Mouse (Mus musculus) midbrain, postnatal 0 days (tissue): Measurements from ENCODE around the gene Asb8. TPM values are rescaled to one million over a fixed set of nuclear protein-coding genes. Genes with fewer than 3 reads are reported as not detected.

Experiments
- ATAC-seq: fragments of 200-750 bp; cut with Nextera tagmentation; 2 replicates; pipeline ENCODE4 v1.8.0; 2017; ENCODE audit warnings: moderate number of reproducible peaks, mild to moderate bottlenecking, moderate TSS enrichment, moderate library complexity; ENCODE audit not compliant: low FRiP score
- DNase-seq: peaks from one replicate; pipeline ENCODE4 v3.0.0-alpha.2; 2015; ENCODE audit warnings: low spot score
- H3K27ac ChIP-seq: fragments of 300-500 bp; sonication (generic); 2 replicates; pipeline ENCODE4 v1.5.1; 2014; ENCODE audit warnings: low read depth, mild to moderate bottlenecking, low read length, mixed read lengths
- H3K27me3 ChIP-seq: fragments of 300-500 bp; sonication (generic); 2 replicates; pipeline ENCODE4 v1.6.1; 2014; ENCODE audit warnings: low read length, control low read depth, mixed read lengths; ENCODE audit not compliant: insufficient read depth
- H3K36me3 ChIP-seq: fragments of 300-500 bp; sonication (generic); 2 replicates; pipeline ENCODE4 v1.6.1; 2014; ENCODE audit warnings: low read length, control low read depth, mixed read lengths; ENCODE audit not compliant: insufficient read depth
- H3K4me1 ChIP-seq: fragments of 300-500 bp; sonication (generic); 2 replicates; pipeline ENCODE4 v1.6.1; 2014; ENCODE audit warnings: mild to moderate bottlenecking, control low read depth, antibody characterized with exemption, low read length, mixed read lengths; ENCODE audit not compliant: insufficient read depth
- H3K4me2 ChIP-seq: fragments of 300-500 bp; sonication (generic); 2 replicates; pipeline ENCODE4 v1.6.1; 2014; ENCODE audit warnings: low read depth, mild to moderate bottlenecking, low read length, mixed read lengths; ENCODE audit not compliant: poor library complexity, severe bottlenecking
- H3K4me3 ChIP-seq: fragments of 300-500 bp; sonication (generic); 2 replicates; pipeline ENCODE4 v1.5.1; 2014; ENCODE audit warnings: low read depth, mild to moderate bottlenecking, low read length, moderate library complexity
- H3K9ac ChIP-seq: fragments of 300-500 bp; sonication (generic); replicated peaks from 2 replicates; pipeline ENCODE4 v1.6.1; 2014; ENCODE audit warnings: mild to moderate bottlenecking, low read length, moderate library complexity, mixed read lengths; ENCODE audit not compliant: poor library complexity, severe bottlenecking
- H3K9me3 ChIP-seq: fragments of 300-500 bp; sonication (generic); 2 replicates; pipeline ENCODE4 v1.6.1; 2016; ENCODE audit warnings: low read length, control low read depth
- CTCF ChIP-seq: IDR thresholded peaks from 2 replicates; pipeline ENCODE4 v1.5.1; 2016; ENCODE audit warnings: antibody characterized with exemption, mild to moderate bottlenecking
- WGBS: fragments of 180-500 bp; shearing (Covaris S2); extraction: QIAGEN DNeasy Blood & Tissue Kit; methylation state at CpG from one replicate; pipeline ENCODE4 v1.1.7; 2014; 5-methylcytosine and 5-hydroxymethylcytosine counted together
- polyA plus RNA-seq: library from polyadenylated mRNA; unstranded; fragments of >200 nt; fragmentation: Nextera tagmentation; extraction: Ambion mirVana; gene quantifications from 2 replicates; pipeline ENCODE4 v1.2.1, GENCODE M21; 2015
- total RNA-seq: library from RNA; depleted of rRNA; stranded (reverse); fragments of >200 nt; gene quantifications from 2 replicates; pipeline ENCODE4 v1.2.3, GENCODE M21; 2014

Asb8 gene
- total and polyA plus RNA-seq, 2 experiments from 2014 or later: 59.2 to 60.5 TPM

- no peaks in the 10 kb centered on the region for H3K36me3 ChIP-seq
- ATAC-seq: peak; percentile 67
- H3K4me2 ChIP-seq: peak within 1 kb of the TSS; percentile 84
- WGBS: 2% methylated on average over 17 of the region's 18 CpGs
- no peaks in the 10 kb centered on the region for H3K9me3 ChIP-seq
- 0 out of 2 replicates have a peak, but pooled peaks cover 11% of the 10 kb centered on the region for H3K4me1 ChIP-seq
- TF ChIP-seq CTCF: no peak
- H3K27ac ChIP-seq: peak within 1 kb of the TSS; percentile 88
- peak within 1 kb of the TSS; percentile 81 for H3K9ac ChIP-seq
- no peaks in the 10 kb centered on the region for H3K27me3 ChIP-seq
- H3K4me3 ChIP-seq: peak within 1 kb of the TSS; percentile 66
- peak; percentile 35 for DNase-seq
Observed at GRCm38 (mm10) chr15:98166963-98167644, 1.7 kb upstream of the Asb8 start, which contains the start of gene Ccdc184. Gene Ccdc184 (plus strand): TSS chr15:98167158.

GRCm38 (mm10) chr15:98162561-98162960 is 2.9 kb downstream of the Asb8 start:
- Histone ChIP-seq H3K4me1 (0 out of 2 replicates have a peak, but pooled peaks cover 4% of the 10 kb centered on the region), H3K9me3 (no peaks in the 10 kb centered on the region), H3K4me3 (no peak overlapping the region), H3K36me3 (no peaks in the 10 kb centered on the region), H3K9ac (no peak overlapping the region), H3K27me3 (no peaks in the 10 kb centered on the region), H3K27ac (no peak overlapping the region), H3K4me2 (no peak overlapping the region)
- WGBS: 80% methylated on average over 4 of the region's 4 CpGs
- no peak for ATAC-seq
- DNase-seq: no peak
- no peak for TF ChIP-seq CTCF

GRCm38 (mm10) chr15:98161026-98161805 is 4.2 kb downstream of the Asb8 start:
- no peaks in the 10 kb centered on the region for H3K4me1 ChIP-seq
- no peak overlapping the region for H3K4me2 ChIP-seq
- WGBS: 54% methylated on average over 19 of the region's 19 CpGs
- H3K9me3 ChIP-seq: no peaks in the 10 kb centered on the region
- no peak overlapping the region for H3K27ac ChIP-seq
- ATAC-seq (no peak), DNase-seq (no peak)
- no peaks in the 10 kb centered on the region for H3K36me3 ChIP-seq
- no peak overlapping the region for H3K9ac ChIP-seq
- H3K27me3 ChIP-seq: no peaks in the 10 kb centered on the region
- TF ChIP-seq CTCF: no peak
- no peak overlapping the region for H3K4me3 ChIP-seq

- no peaks in the 10 kb centered on the region for H3K36me3 ChIP-seq
- H3K4me3 ChIP-seq: no peak overlapping the region
- H3K4me2 ChIP-seq: no peak overlapping the region
- DNase-seq (no peak), ATAC-seq (no peak)
- H3K9me3 ChIP-seq: no peaks in the 10 kb centered on the region
- TF ChIP-seq CTCF: no peak
- H3K9ac ChIP-seq: no peak overlapping the region
- H3K27ac ChIP-seq: no peak overlapping the region
- 65% methylated on average over 1 of the region's 1 CpGs for WGBS
- no peaks in the 10 kb centered on the region for H3K4me1 ChIP-seq
- no peaks in the 10 kb centered on the region for H3K27me3 ChIP-seq
Observed at GRCm38 (mm10) chr15:98157253-98157652, 8.2 kb downstream of the Asb8 start.

- ATAC-seq (no peak), DNase-seq (no peak)
- no peaks in the 10 kb centered on the region for H3K36me3 ChIP-seq
- H3K4me1 ChIP-seq: no peaks in the 10 kb centered on the region
- no peaks in the 10 kb centered on the region for H3K27me3 ChIP-seq
- no peak overlapping the region for H3K4me3 ChIP-seq
- no peaks in the 10 kb centered on the region for H3K9me3 ChIP-seq
- H3K4me2 ChIP-seq: no peak overlapping the region
- 88% methylated on average over 4 of the region's 4 CpGs for WGBS
- no peak overlapping the region for H3K9ac ChIP-seq
- no peak for TF ChIP-seq CTCF
- no peak overlapping the region for H3K27ac ChIP-seq
Observed at GRCm38 (mm10) chr15:98155944-98156343, 9.5 kb downstream of the Asb8 start.

GRCm38 (mm10) chr15:98155272-98155671 is 10.2 kb downstream of the Asb8 start:
- no peak for DNase-seq
- no peak overlapping the region for H3K27ac ChIP-seq
- H3K4me2 ChIP-seq: no peak overlapping the region
- no peaks in the 10 kb centered on the region for H3K36me3 ChIP-seq
- no peaks in the 10 kb centered on the region for H3K27me3 ChIP-seq
- WGBS: 92% methylated on average over 5 of the region's 5 CpGs
- H3K9me3 ChIP-seq: no peaks in the 10 kb centered on the region
- H3K4me1 ChIP-seq: no peaks in the 10 kb centered on the region
- no peak for ATAC-seq
- H3K9ac ChIP-seq: no peak overlapping the region
- H3K4me3 ChIP-seq: no peak overlapping the region
- TF ChIP-seq CTCF: no peak
